Mouse (Mus musculus): ENCODE results near the gene Trabd2b.

The Trabd2b gene

DNA sequence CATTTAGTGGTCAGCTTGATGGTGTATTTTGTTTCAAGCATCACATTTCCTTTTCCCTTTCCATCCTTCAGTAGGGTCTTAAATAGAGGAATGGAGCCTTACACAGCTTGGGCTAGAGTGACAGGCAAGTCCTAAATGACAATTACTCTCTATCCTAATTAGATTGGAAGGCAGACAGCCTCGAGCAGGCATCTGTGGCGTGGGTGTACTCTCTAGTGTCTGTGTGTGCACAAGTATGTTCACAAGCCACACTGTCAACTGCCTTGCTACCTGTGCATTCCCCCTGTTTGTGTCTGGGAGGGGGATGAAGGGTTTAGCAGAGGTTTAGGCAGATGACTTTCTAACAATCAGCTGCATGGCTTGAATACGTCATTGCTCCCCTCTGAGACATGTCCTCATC lies 6.7 kb upstream of the Trabd2b start:
- no peak for DNase-seq (ENCODE audit: low spot score in 2 of 2)

DNA sequence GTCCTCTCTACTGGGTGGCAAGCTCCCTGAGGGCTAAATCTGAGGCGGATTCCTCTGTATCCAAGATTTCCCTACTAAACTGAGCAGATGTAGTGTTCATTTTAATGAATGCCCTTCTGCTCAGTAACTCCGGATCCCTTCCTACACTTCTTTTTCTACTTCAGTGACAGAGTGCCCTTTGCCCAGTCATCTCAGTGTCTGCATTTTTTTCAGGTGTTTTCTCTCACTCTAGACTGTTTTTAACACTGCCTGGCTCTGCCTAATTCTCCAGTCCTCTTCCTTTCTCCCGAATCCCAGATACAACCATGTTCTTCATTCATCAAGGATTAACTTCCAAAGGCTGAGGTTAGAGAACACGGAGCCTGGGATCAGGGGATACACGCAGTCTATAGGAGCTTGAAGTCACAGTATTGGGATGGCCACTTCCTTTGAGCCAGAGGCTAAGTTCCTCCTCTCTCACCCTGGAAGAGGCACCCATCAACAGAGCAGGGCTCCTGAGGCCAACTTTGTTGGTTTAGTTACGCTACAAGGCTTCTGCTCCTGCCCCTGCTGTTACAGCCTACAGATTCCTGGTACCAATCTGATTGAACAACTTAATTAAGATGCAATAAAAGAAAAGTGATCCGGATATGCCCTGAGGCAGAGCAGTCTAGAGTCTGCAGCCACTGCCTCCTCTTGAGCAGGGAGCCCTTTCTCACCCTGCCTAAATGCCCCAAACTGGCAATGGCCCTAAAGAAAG lies 4.4 kb upstream of the Trabd2b start:
- no peak for DNase-seq (ENCODE audit: low spot score in 2 of 2)

DNA sequence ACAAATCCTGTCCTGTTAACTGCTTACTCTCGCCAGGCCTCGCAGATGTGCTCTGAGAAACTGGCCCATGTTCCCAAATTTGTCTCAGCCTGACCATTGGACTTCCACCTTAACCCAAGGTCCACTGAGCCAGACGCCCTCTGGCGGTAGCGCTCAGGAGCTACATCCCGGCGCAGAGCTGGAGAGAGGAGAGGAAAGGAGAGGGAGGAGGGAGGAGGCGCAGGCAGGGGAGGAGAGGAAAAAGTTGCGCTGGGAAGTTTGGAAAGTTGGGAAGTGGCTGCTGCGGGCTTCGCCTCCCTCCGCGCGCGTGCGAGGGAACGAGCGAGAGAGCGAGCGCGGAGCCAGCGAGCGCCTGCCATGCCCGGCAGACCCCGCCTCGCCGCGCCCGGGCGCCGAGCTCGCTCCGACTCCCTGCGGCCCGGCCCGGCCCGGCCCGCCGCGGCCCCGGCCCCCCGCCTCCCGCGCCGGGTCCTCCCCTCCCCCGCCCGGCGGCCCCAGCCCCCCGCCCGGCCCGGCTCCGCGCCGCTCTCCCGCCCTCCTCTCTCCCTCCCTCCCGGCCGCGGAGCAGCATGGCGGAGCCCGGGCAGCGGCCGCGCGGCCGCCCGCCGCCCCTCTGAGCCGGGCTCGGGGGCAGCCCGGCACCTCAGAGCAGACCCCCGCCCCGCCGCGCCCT lies 706 bp upstream of the Trabd2b start:
- DNase-seq (ENCODE audit: low spot score in 2 of 2): peak; percentile 48 to 92

- no peak for DNase-seq (ENCODE audit: low spot score in 2 of 2)
These were observed 992 bp downstream of the Trabd2b start for GRCm38 (mm10) chr4:114407516-114407915.

DNA sequence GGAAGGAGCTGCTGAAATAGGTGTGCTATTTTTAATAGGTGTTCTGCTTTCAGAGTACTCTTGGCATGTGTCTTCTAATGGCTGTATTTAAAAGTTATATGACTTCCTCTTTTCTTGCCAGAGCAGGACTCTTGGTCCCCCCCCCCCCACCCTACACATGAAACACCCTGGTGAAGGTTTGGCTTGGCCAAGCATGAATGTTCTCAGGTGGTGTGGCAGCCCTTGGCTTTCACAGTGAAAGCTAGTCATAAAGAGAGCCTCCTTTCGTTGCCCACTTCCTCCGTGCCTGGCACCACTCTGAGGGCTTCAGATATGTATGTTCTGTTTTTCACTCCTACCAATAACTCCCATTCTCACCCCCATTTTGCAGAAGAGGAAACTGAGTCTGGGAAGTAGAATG lies 1.8 kb downstream of the Trabd2b start:
- no peak for DNase-seq (ENCODE audit: low spot score in 2 of 2)

DNA sequence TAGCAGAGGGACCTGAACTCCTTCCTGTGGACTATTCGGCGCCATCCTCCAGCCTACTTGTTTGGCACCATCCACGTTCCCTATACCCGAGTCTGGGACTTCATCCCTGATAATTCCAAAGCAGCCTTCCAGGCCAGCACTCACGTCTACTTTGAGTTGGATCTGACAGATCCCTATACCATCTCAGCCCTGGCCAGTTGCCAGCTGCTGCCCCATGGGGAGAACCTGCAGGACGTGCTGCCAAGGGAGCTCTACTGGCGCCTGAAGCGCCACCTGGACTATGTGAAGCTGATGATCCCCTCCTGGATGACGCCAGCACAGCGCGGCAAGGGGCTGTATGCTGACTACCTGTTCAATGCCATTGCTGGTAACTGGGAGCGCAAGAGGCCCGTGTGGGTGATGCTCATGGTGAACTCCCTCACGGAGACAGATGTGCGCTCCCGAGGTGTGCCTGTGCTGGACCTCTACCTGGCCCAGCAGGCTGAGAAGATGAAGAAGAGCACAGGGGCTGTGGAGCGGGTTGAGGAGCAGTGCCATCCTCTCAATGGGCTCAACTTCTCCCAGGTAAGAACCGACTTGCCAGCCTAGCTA lies 2.5 kb downstream of the Trabd2b start:
- no peak for DNase-seq (ENCODE audit: low spot score in 2 of 2)

- no peak for DNase-seq (ENCODE audit: low spot score in 2 of 2)
These were observed 3.0 kb downstream of the Trabd2b start for GRCm38 (mm10) chr4:114409511-114409910.

GRCm38 (mm10) chr4:114410026-114410425 lies 3.5 kb downstream of the Trabd2b start:
- no peak for DNase-seq (ENCODE audit: low spot score in 2 of 2)

DNA sequence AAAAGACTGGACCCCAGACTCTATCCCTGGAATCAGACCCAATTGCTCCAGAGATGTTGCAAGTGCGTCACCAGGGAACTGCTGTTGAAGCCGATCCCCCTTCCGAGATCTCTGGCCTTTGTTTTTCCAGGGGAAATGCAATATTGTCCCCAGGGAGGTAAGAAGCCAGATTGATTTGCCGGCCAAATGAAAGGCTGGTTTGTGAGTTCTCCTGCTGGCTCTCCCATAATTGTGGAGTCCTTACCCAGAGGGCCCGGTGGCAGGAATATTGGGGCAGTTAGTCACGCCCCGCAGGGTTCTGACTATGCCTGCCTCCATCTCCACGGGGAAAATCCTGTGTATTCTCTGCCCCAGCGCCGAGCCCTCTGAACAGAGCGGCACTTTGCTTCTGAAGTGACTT lies 3.9 kb downstream of the Trabd2b start:
- DNase-seq (ENCODE audit: low spot score in 2 of 2): no peak

DNA sequence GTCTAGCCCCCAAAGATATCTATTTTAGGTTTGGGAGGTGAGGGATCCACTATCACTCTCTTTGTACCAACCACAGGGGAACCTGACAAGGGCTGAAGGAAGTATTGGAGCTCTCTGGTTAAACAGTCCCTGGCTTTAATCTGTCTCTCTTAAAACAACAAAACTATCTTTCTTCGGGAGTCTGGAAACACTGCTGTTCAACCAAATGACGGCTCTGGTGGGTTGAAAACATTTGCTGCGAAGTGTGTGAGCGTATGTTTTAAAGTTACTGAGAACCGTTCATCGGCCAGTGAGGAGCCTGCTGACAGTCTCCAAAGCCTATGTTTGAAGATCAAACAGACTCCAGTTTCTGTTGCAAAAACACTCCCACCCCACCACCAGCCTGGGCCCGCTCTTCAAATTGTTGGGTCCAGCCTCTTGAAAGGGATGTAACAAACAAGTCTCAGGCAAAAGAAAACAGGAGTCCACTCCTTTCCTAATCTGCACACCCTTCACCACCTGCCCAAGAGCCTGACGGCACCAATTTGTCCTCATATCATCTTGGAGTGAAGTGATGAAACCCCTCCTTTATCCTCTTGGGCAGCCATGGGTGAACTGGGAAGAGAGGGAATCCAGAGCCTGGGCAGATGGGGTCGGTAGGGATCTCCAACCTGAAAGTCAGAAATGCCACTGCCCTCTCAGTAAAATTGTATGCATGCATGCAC lies 4.6 kb downstream of the Trabd2b start:
- no peak for DNase-seq (ENCODE audit: low spot score in 2 of 2)

DNA sequence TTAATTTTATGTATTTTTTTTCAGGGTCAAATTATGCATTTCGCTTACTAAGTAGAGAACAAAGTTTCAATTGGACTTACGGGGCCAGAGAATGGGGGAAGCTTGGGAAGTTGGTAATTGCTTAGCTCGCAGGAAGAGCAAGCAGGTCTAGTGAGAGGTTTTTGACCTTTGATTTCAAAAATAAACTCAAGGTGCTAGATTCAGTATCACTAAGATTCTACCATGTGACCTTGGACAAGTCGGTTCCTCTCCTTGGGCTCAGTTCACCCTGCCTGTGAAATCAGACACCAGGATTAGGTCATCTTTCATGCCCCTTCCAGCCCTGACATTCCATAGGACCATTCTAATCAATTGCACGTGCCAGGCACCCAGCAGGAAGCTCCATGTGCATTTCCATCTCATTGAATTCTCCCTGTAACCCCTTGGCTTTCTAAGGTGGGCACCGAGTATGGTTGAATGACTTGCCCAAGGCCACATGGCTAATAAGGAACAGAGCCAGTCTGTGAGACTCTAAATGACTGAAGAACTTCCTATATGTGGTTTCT lies 5.4 kb downstream of the Trabd2b start:
- DNase-seq (ENCODE audit: low spot score in 2 of 2): no peak

DNA sequence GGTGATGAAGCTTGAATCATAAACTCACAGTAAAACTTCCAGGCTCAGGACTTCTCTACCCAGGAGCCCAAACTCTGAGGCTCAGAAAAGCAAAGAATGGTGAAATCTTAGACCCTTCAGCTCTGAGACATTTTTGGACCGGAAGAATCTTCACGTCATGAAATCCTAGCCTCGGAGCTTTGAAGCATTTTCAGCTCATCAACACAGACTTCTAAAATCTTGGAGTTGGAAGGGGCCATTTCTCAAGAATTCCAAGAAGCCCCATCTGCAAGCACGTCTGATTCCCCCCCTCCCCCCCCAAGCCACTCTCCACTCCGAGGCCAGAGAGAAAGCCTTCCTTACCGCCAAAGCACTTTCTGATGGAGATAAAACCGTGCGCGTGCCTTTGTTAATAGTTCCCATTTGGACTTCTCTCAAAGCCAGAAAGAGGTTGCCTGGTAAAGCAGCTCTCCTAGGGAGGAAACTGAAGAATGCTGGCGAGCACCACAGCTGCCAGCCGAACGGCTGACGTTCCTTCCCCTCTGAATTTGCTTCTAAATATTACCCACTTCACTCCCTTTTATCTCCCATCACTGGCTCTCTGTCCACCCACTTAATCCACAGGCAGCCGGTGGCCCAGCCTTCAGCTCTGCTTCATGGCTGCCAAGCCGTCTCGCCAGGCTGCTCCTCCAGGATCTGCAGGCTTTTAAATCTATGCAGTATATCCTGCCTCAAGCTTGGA lies 9.6 kb downstream of the Trabd2b start:
- peak; percentile 52 to 74 for DNase-seq (ENCODE audit: low spot score in 2 of 2)

- no peak for DNase-seq (ENCODE audit: low spot score in 2 of 2)
These were observed 13.6 kb downstream of the Trabd2b start for GRCm38 (mm10) chr4:114420154-114420553.

DNA sequence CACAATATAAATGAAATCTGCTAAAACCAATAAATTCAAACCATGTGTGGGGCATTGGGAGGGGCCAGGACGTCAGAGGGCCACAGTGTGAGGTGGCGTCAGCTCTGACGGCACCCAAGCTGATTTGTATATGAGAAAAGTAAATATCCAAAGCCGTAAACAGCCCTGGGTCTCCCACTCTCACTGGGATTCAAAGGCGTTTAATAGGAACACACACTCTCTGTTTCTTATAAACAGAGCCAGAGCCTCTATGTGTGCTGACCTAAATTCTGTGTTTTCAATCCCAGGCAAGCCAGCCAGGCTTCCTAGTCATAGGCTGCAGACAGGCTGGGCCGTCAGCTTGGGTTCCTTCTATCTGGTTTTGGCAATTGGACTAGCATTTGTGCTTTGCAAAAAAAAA lies 16.6 kb downstream of the Trabd2b start:
- DNase-seq (ENCODE audit: low spot score in 2 of 2): no peak

DNA sequence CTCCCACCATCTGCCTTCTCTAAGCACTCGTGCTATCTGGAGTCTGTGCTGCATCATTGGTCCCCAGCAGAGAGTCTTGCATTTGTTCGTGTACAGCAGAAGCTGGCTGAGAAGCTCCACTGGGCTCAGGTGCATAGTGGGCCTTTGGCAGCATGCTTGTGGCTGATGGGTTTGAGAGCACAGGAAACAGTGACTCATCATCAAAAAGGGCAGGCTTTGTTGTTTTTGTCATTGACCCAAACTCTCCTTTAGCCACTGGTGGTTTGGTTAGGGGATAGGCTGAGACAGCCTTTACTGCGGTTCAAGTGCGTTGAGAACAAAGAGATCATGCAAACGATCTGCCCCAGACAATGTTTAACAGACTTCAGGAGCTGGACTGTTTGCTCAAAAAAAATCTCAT lies 19.3 kb downstream of the Trabd2b start:
- DNase-seq (ENCODE audit: low spot score in 2 of 2): no peak

DNA sequence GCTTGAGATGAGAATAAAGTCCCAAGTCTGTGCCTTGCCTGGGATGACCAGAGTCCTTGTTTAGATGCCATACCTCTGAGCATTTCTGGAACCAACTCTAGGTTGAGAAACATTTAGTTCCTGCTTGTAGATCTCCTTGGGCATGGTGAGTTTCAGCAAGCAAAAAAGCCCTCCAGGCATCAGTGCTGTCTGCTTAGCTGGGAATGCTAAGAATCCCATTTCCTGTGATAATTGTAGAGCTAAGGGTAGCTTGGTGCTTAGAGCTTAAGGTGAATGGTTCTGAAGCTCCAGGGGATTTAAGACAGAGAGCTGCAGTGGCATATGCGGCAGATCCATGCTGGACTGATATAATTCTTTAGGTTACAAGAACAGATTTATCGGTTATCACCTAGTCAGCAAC lies 26.2 kb downstream of the Trabd2b start:
- DNase-seq (ENCODE audit: low spot score in 2 of 2): no peak

GRCm38 (mm10) chr4:114433440-114433839 lies 26.9 kb downstream of the Trabd2b start:
- DNase-seq (ENCODE audit: low spot score in 2 of 2): no peak

DNA sequence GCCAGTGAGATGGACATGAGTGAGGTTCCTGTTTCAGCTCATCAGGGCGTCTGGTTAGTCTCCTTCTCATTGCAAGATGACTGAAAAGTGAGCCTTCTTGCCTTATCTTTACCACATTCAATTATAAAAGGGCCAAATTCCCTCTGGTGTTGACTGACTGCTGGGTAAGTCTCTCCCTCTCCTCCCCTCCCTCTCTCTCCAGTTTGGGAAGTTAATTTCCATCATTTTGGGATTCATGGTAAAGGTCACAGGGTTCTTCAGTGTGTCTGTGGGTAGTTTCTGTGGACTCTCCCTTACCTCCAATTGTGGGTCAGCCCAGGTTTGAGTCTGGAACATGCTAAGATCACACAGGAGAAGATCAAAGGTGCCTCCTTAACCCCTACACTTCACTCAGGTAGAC lies 28.2 kb downstream of the Trabd2b start:
- DNase-seq (ENCODE audit: low spot score in 2 of 2): no peak

- no peak for DNase-seq (ENCODE audit: low spot score in 2 of 2)
These were observed 28.9 kb downstream of the Trabd2b start for GRCm38 (mm10) chr4:114435381-114435780.

DNA sequence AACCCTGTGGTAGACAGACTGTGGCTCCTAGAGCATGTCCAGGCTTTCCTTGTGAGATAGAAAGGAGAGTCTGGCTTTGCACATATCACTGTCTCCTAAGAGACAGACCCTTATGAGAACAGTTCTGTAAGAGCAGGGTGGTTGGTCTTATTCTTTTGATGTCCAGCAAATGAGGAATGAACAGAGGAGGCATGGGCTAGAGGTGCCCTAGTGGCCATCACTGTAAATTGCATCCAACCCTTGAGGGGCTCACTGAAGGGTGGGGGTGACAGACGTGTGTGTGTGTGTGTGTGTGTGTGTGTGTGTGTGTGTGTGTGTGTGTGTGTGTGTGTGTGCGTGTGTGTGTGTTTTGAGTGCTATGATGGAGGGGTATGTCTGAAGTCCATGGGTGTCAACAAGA lies 32.2 kb downstream of the Trabd2b start:
- DNase-seq (ENCODE audit: low spot score in 2 of 2): no peak

- DNase-seq (ENCODE audit: low spot score in 2 of 2): no peak
These were observed 35.7 kb downstream of the Trabd2b start for GRCm38 (mm10) chr4:114442186-114442585.

DNA sequence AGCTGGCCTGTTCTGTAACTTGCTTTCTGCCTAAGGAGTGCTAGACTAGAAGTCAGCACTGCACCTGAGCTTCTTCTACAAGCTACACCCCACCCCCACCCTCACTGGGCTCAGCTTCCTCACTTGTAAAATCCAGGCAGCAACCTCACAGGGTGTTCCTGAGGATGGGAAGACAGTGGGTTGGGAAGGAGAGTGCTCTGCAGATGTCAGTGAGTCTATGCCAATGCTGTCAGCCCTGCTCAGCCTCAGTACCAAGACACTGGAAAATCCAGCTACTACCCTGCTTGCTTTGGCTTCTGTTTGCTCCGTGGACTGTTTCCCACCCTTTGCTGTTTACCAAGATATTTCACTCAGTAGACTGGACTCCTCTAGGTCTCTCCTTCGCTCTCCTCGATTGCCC lies 36.1 kb downstream of the Trabd2b start:
- DNase-seq (ENCODE audit: low spot score in 2 of 2): no peak
